Mouse (Mus musculus): ENCODE results near the gene E130208F15Rik. TPM values are rescaled to one million over a fixed set of nuclear protein-coding genes. Genes with fewer than 3 reads are reported as not detected.
A peak's percentile ranks its signal among the peaks of the same experiment; 100 is the strongest.

Gene E130208F15Rik
- polyA plus RNA-seq, 1 experiment from 2014 or later = 0.23 TPM

- WGBS = 49% methylated on average over 10 of the region's 10 CpGs
- Histone ChIP-seq H3K27me3 (replicated peaks) (no peaks in the 10 kb centered on the region), H3K4me1 (peaks cover 32% of the 10 kb centered on the region), H3K4me3 (no peak overlapping the region), H3K27ac (no peak overlapping the region), H3K36me3 (replicated peaks) (peaks cover under 1% of the 10 kb centered on the region; the same call in 1 of the 2 replicates), H3K4me2 (no peak overlapping the region), H3K9ac (no peak overlapping the region), H3K9me3 (no peaks in the 10 kb centered on the region)
- ATAC-seq (replicated peaks) = no peak
Measured at GRCm38 (mm10) chr7:30289714-30290399, 31.7 kb upstream of the E130208F15Rik start.

- H3K9me3 ChIP-seq = no peaks in the 10 kb centered on the region
- WGBS = 6% methylated on average over 35 of the region's 35 CpGs
- peak; percentile 77 for ATAC-seq (replicated peaks)
- H3K4me2 ChIP-seq = peak within 1 kb of the TSS; percentile 81
- H3K27me3 ChIP-seq (replicated peaks) = no peaks in the 10 kb centered on the region
- H3K27ac ChIP-seq = peak within 1 kb of the TSS; percentile 85
- peaks cover 38% of the 10 kb centered on the region for H3K4me1 ChIP-seq
- peak within 1 kb of the TSS; percentile 74 for H3K4me3 ChIP-seq
- H3K9ac ChIP-seq = peak within 1 kb of the TSS; percentile 97
- peaks cover 10% of the 10 kb centered on the region for H3K36me3 ChIP-seq (replicated peaks)
Measured at GRCm38 (mm10) chr7:30291215-30292131, 30.1 kb upstream of the E130208F15Rik start, which contains the start of gene Clip3. Gene Clip3 (plus strand): TSS chr7:30291728.

GRCm38 (mm10) chr7:30293795-30294194, 27.7 kb upstream of the E130208F15Rik start:
- Histone ChIP-seq H3K9ac (0 out of 2 replicates have a peak overlapping the region, but pooled peaks have one; percentile 1), H3K36me3 (replicated peaks) (peaks cover 31% of the 10 kb centered on the region), H3K4me1 (peaks cover 38% of the 10 kb centered on the region), H3K27me3 (replicated peaks) (no peaks in the 10 kb centered on the region), H3K4me3 (no peak overlapping the region), H3K9me3 (no peaks in the 10 kb centered on the region), H3K4me2 (0 out of 2 replicates have a peak overlapping the region, but pooled peaks have one; percentile 8), H3K27ac (no peak overlapping the region)
- no peak for ATAC-seq (replicated peaks)
- 72% methylated on average over 13 of the region's 13 CpGs for WGBS

GRCm38 (mm10) chr7:30294296-30294695, 27.2 kb upstream of the E130208F15Rik start:
- peaks cover 36% of the 10 kb centered on the region for H3K36me3 ChIP-seq (replicated peaks)
- ATAC-seq (replicated peaks) = no peak
- WGBS = 92% methylated on average over 5 of the region's 5 CpGs
- H3K4me2 ChIP-seq = no peak overlapping the region
- peaks cover 38% of the 10 kb centered on the region for H3K4me1 ChIP-seq
- H3K9me3 ChIP-seq = no peaks in the 10 kb centered on the region
- H3K27ac ChIP-seq = no peak overlapping the region
- H3K27me3 ChIP-seq (replicated peaks) = no peaks in the 10 kb centered on the region
- no peak overlapping the region for H3K4me3 ChIP-seq
- H3K9ac ChIP-seq = no peak overlapping the region

DNA sequence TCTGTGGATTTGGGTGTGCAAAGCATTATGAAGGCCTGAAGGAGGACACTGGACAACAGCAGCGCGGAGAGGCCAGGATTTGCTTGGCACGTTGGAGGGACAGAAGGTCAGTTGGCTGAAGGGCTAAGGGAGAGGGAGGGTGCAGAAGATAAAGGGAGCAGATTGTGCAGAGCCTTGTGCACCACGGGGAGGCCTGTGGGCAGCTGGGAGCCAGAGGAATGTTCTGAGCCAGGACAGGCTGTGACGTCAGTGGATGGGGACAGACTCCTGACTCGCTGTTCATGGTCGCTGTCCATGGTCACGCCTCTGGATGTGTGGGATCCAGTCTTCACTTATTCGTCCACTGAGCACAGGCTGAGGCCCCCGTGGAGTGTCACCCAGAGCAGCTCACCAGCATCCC, 26.4 kb upstream of the E130208F15Rik start:
- Histone ChIP-seq H3K4me1 (peaks cover 38% of the 10 kb centered on the region), H3K27ac (no peak overlapping the region), H3K4me3 (no peak overlapping the region), H3K9me3 (no peaks in the 10 kb centered on the region), H3K27me3 (replicated peaks) (no peaks in the 10 kb centered on the region), H3K9ac (no peak overlapping the region), H3K36me3 (replicated peaks) (peaks cover 40% of the 10 kb centered on the region), H3K4me2 (no peak overlapping the region)
- WGBS = 72% methylated on average over 10 of the region's 10 CpGs
- ATAC-seq (replicated peaks) = no peak

GRCm38 (mm10) chr7:30296816-30297215, 24.7 kb upstream of the E130208F15Rik start:
- Histone ChIP-seq H3K4me2 (no peak overlapping the region), H3K36me3 (replicated peaks) (peaks cover 53% of the 10 kb centered on the region), H3K4me3 (no peak overlapping the region), H3K9ac (no peak overlapping the region), H3K27me3 (replicated peaks) (no peaks in the 10 kb centered on the region), H3K9me3 (no peaks in the 10 kb centered on the region), H3K27ac (no peak overlapping the region), H3K4me1 (peaks cover 32% of the 10 kb centered on the region)
- 92% methylated on average over 15 of the region's 15 CpGs for WGBS
- ATAC-seq (replicated peaks) = no peak

DNA sequence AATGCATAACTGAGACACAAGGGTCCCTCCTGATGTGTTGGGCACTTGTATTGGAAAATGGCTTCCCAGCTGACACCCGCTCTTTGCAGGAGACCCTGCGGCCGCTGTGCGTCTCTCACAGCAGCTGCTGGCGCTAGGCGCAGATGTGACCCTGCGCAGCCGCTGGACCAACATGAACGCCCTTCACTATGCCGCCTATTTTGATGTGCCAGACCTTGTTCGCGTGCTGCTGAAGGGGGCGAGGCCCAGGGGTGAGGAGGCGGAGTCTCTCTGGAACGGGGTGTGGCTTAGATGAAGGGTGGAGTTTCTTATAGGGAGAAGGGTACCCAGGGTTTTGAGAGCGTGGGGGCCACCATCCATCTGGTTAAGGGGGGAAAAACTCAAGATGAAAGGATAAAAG, 24.3 kb upstream of the E130208F15Rik start:
- no peaks in the 10 kb centered on the region for H3K9me3 ChIP-seq
- ATAC-seq (replicated peaks) = no peak
- H3K4me3 ChIP-seq = no peak overlapping the region
- no peak overlapping the region for H3K27ac ChIP-seq
- H3K4me2 ChIP-seq = no peak overlapping the region
- WGBS = 88% methylated on average over 16 of the region's 16 CpGs
- H3K36me3 ChIP-seq (replicated peaks) = peaks cover 58% of the 10 kb centered on the region
- H3K9ac ChIP-seq = no peak overlapping the region
- H3K27me3 ChIP-seq (replicated peaks) = no peaks in the 10 kb centered on the region
- peaks cover 29% of the 10 kb centered on the region for H3K4me1 ChIP-seq

- H3K4me3 ChIP-seq = no peak overlapping the region
- H3K4me1 ChIP-seq = no peaks in the 10 kb centered on the region
- ATAC-seq (replicated peaks) = no peak
- peaks cover 75% of the 10 kb centered on the region for H3K36me3 ChIP-seq (replicated peaks)
- no peak overlapping the region for H3K4me2 ChIP-seq
- H3K9ac ChIP-seq = no peak overlapping the region
- H3K9me3 ChIP-seq = no peaks in the 10 kb centered on the region
- H3K27me3 ChIP-seq (replicated peaks) = no peaks in the 10 kb centered on the region
- no peak overlapping the region for H3K27ac ChIP-seq
- WGBS = 53% methylated on average over 3 of the region's 3 CpGs
Measured at GRCm38 (mm10) chr7:30300914-30301313, 20.6 kb upstream of the E130208F15Rik start.

DNA sequence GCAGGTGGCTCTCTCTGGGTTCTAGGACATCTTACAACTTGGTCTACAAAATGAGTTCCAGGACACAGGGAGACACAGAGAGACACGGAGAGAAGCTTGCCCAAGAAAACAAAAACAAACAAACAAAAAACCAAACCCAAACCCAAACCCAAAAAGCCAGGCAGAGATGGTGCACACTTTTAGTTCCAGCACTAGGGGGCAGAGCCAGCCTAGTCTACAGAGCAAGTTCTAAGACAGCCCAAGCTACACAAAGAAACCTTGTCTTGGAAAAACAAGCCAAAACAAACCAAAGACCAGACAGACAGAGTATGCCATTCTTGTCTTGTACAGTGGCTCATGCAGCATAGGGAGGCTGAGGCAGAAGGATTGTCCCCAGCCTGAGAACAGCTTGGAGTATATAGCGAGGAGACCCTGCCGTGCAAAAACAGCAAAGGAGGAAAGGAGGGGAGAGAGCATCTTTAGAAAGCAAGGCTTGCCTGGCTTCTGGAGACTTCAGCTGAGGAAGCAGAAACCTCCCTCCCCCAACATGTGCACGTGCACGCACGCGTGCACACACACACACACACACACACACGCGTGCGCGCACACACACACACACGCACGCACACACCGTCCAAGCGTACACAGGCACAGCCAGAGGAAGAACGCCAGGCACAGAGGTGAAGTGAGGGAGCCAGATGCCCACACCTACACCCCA, 15.3 kb upstream of the E130208F15Rik start:
- H3K9ac ChIP-seq = no peak overlapping the region
- no peak for ATAC-seq (replicated peaks)
- H3K36me3 ChIP-seq (replicated peaks) = peaks cover 46% of the 10 kb centered on the region
- no peak overlapping the region for H3K4me2 ChIP-seq
- H3K4me3 ChIP-seq = no peak overlapping the region
- H3K27me3 ChIP-seq (replicated peaks) = no peaks in the 10 kb centered on the region
- WGBS = 92% methylated on average over 16 of the region's 16 CpGs
- no peaks in the 10 kb centered on the region for H3K9me3 ChIP-seq
- no peak overlapping the region for H3K27ac ChIP-seq
- peaks cover 23% of the 10 kb centered on the region for H3K4me1 ChIP-seq

- ATAC-seq (replicated peaks) = peak; percentile 99
- Histone ChIP-seq H3K36me3 (replicated peaks) (peaks cover 25% of the 10 kb centered on the region), H3K4me1 (peaks cover 23% of the 10 kb centered on the region), H3K9ac (peak within 1 kb of the TSS; percentile 64), H3K9me3 (no peaks in the 10 kb centered on the region), H3K27ac (peak within 1 kb of the TSS; percentile 59), H3K27me3 (replicated peaks) (no peaks in the 10 kb centered on the region), H3K4me2 (peak within 1 kb of the TSS; percentile 78), H3K4me3 (peak within 1 kb of the TSS; percentile 63)
- 5% methylated on average over 27 of the region's 27 CpGs for WGBS
Measured at GRCm38 (mm10) chr7:30308076-30309005, 13.2 kb upstream of the E130208F15Rik start, which contains the start of gene Alkbh6. Gene Alkbh6 (plus strand): TSS chr7:30308717.
